Mouse (Mus musculus) liver, embryonic 15.5 days (tissue): ENCODE measurements at regions not wholly inside any gene's neighbourhood (a gene's known extent, or its start where the extent isn't known, plus 50 kb on each side); places are given as distances from the start of the nearest gene placed in this dataset.

Source experiments
- ATAC-seq: fragments of 200-750 bp; cut with Nextera tagmentation; 2 replicates; pipeline ENCODE4 v1.8.0; 2017; ENCODE audit warnings: moderate number of reproducible peaks, mild to moderate bottlenecking, moderate library complexity; ENCODE audit not compliant: insufficient read depth
- H3K27ac ChIP-seq: fragments of 300-500 bp; sonication (generic); replicated peaks from 2 replicates; pipeline ENCODE4 v1.5.1; 2015; ENCODE audit warnings: mild to moderate bottlenecking, inconsistent platforms
- H3K27me3 ChIP-seq: fragments of 300-500 bp; sonication (generic); 2 replicates; pipeline ENCODE4 v1.6.1; 2015; ENCODE audit warnings: mild to moderate bottlenecking, inconsistent platforms
- H3K36me3 ChIP-seq: fragments of 300-500 bp; sonication (generic); replicated peaks from 2 replicates; pipeline ENCODE4 v1.6.1; 2015; ENCODE audit warnings: moderate library complexity, mild to moderate bottlenecking, inconsistent platforms
- H3K4me1 ChIP-seq: fragments of 300-500 bp; sonication (generic); replicated peaks from 2 replicates; pipeline ENCODE4 v1.6.1; 2015; ENCODE audit warnings: inconsistent platforms
- H3K4me2 ChIP-seq: fragments of 300-500 bp; sonication (generic); 2 replicates; pipeline ENCODE4 v1.6.1; 2015; ENCODE audit warnings: moderate library complexity, mild to moderate bottlenecking, inconsistent platforms
- H3K4me3 ChIP-seq: fragments of 300-500 bp; sonication (generic); replicated peaks from 2 replicates; pipeline ENCODE4 v1.5.1; 2015; ENCODE audit warnings: mild to moderate bottlenecking, inconsistent platforms
- H3K9ac ChIP-seq: fragments of 300-500 bp; sonication (generic); 2 replicates; pipeline ENCODE4 v1.6.1; 2015; ENCODE audit warnings: moderate library complexity, mild to moderate bottlenecking, inconsistent platforms
- H3K9me3 ChIP-seq: fragments of 300-500 bp; sonication (generic); replicated peaks from 2 replicates; pipeline ENCODE4 v1.6.1; 2016; ENCODE audit warnings: inconsistent platforms
- WGBS: fragments of 180-500 bp; shearing (Covaris S2); methylation state at CpG from one replicate; pipeline ENCODE4 v1.1.7; 2015; ENCODE audit warnings: mixed read lengths; ENCODE audit not compliant: insufficient replicate concordance; 5-methylcytosine and 5-hydroxymethylcytosine counted together

DNA sequence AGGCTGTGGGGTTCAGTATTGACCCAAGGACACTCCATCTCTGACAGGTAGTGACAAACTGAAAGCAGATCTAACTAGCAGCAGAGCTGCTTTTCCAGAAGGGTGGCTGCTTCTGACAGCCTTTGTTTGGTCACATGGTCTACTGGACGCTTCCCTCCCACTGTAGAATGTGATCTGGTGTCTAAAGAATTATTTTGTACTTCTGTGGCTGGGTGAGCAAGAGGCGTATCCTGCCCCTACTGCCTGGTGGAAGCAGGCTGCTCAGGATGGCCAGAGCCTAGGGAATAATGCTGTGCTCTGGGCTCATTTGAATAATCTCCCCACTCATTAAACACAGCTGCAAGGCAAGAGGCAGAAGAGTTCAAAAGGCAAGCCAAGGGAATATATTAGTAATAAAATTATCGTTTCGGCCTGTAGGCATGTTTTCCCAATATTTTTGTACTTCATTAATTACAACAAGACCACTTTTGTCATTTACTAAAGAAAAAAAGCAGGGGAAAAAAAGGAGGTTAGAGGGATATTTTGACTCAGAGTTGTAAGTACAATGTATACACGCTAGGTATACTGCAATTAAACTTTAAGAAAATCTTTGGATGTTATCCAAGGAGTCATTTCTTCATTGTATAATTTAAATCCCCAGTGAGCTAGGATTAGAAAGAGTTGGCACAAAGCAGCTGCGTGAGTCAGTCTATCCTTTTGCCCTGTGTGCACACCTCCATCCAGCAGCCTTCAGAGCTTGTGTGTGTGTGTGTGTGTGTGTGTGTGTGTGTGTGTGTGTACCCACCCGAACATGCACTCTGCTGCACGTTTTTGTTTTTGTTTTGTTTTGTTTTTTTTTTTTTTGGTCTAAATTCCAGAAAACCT, 504.3 kb upstream of the Tmpo start:
- ATAC-seq = no peak
- H3K27me3 ChIP-seq = no peaks in the 10 kb centered on the region
- H3K9ac ChIP-seq = no peak overlapping the region
- no peaks in the 10 kb centered on the region for H3K9me3 ChIP-seq
- no peaks in the 10 kb centered on the region for H3K4me1 ChIP-seq
- 46% methylated on average over 8 of the region's 8 CpGs for WGBS
- no peak overlapping the region for H3K27ac ChIP-seq
- no peaks in the 10 kb centered on the region for H3K36me3 ChIP-seq
- no peak overlapping the region for H3K4me2 ChIP-seq
- no peak overlapping the region for H3K4me3 ChIP-seq

DNA sequence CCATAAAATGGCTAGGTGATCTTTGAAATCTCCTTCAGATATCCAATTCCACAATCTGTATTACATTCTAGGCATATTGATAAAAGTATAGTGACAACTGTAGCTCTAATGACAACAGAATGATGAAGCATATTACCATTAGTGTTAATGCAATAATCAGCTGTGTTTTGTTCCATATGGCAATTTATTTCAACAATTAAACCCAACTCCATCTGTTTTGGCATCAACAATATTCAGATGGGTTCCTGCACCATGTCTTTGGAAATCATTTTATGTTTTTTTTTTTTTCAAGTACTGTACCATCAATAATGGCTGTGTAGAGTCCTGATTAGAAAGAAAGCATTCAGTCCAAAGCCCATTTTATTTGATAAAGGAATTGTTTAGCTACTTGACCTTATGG, 498.5 kb upstream of the Tmpo start:
- Histone ChIP-seq H3K4me3 (no peak overlapping the region), H3K4me1 (no peaks in the 10 kb centered on the region), H3K36me3 (no peaks in the 10 kb centered on the region), H3K9ac (no peak overlapping the region), H3K9me3 (no peaks in the 10 kb centered on the region), H3K4me2 (no peak overlapping the region), H3K27ac (no peak overlapping the region), H3K27me3 (no peaks in the 10 kb centered on the region)
- ATAC-seq = no peak

DNA sequence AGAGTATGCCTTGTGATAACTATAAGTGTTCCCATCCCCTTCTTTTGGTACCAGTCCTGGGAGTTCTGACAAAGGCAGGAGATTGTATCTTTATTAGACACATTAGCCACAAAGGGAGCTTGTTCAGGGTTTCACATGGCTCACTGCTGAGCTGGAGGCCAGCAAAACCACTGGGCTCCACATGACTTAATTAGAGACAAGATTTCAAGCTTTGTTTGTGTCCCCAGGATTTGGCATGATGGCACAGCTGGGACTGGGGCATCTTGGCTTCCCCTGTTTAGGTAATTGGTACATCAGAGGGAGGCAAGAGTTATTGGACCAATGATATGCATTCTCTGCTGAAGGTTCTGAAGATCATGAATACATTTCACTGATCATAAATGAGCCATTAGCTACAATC, 456.8 kb upstream of the Tmpo start:
- Histone ChIP-seq H3K9ac (no peak overlapping the region), H3K9me3 (no peaks in the 10 kb centered on the region), H3K36me3 (no peaks in the 10 kb centered on the region), H3K27me3 (no peaks in the 10 kb centered on the region), H3K27ac (no peak overlapping the region), H3K4me3 (no peak overlapping the region), H3K4me2 (no peak overlapping the region), H3K4me1 (no peaks in the 10 kb centered on the region)
- no peak for ATAC-seq

DNA sequence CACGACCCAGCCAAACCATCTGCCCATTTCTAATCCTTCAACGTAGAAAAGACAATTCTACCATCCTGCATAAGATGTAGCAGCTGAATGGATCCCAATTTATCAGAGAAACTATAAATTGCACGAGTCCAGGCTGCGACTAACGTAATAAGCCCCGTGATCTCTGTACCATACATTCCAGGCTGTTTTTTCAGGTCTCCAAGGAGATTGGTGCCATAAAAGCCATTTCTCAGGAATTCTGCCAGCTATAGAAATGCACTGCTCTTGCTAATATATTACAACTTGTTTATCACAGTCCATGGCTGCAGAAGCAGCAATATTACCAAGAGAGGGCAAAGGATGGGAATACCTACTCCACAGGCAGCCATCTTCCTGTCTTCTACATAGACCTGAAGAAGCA, 447.6 kb upstream of the Tmpo start:
- Histone ChIP-seq H3K9ac (no peak overlapping the region), H3K27me3 (no peaks in the 10 kb centered on the region), H3K4me3 (no peak overlapping the region), H3K36me3 (no peaks in the 10 kb centered on the region), H3K9me3 (no peaks in the 10 kb centered on the region), H3K4me2 (no peak overlapping the region), H3K4me1 (no peaks in the 10 kb centered on the region), H3K27ac (no peak overlapping the region)
- 62% methylated on average over 6 of the region's 6 CpGs for WGBS
- no peak for ATAC-seq

DNA sequence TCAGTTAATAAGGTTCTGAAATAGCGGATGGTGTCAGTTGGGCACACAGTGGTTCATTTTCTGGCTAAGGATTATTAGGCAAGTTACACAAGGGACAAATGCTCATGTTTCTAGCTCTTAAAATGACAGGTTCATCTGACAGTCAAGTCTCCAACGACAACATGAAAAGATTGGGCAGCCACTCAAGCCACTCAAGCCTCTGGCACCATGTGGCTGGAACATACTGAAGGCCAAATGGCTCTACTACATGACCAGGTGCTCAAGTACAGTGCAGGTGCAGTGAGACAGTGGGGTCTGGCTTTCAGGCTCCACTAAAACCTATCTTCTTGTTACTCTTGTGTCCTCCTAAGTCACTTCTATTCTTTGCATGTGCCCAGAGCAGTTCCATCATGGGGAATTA, 441.2 kb upstream of the Tmpo start:
- H3K27me3 ChIP-seq = no peaks in the 10 kb centered on the region
- no peak overlapping the region for H3K9ac ChIP-seq
- H3K27ac ChIP-seq = no peak overlapping the region
- WGBS = 55% methylated on average over 2 of the region's 2 CpGs
- no peaks in the 10 kb centered on the region for H3K9me3 ChIP-seq
- no peaks in the 10 kb centered on the region for H3K4me1 ChIP-seq
- no peak overlapping the region for H3K4me2 ChIP-seq
- H3K36me3 ChIP-seq = no peaks in the 10 kb centered on the region
- H3K4me3 ChIP-seq = no peak overlapping the region
- ATAC-seq = no peak

DNA sequence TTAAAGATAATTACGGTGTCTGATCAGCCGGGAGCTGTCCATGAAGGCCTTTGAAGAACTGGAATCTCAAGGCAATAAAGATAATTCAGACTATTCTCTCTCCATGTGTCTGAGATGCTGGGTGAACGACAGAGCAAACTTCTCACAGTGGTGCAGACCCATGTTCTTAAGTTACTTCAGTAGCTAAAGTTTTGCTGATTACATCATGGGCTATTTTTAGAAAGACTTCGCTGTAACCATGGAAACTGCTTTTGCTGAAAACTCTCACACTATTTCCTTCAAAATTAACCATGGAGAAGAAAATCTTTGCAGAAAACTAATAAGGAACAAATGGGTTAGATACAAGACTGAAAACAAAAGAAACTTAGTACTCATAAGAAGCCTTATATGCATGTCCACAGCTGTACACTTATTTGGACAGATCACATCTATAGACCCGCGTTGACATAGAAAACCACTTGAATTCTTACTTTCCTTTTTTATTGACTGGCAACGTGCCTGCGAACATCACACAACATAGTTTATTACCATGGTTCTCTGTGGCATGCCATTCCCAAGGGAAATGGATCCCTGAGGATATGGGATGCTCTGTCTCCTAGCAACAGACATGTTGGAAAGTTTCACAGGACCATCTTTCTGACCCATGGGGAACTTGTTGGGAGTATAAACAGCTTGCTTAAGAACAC, 432.8 kb upstream of the Tmpo start:
- Histone ChIP-seq H3K9ac (no peak overlapping the region), H3K27ac (no peak overlapping the region), H3K27me3 (no peaks in the 10 kb centered on the region), H3K36me3 (no peaks in the 10 kb centered on the region), H3K9me3 (no peaks in the 10 kb centered on the region), H3K4me2 (no peak overlapping the region), H3K4me3 (no peak overlapping the region), H3K4me1 (no peaks in the 10 kb centered on the region)
- WGBS = 66% methylated on average over 8 of the region's 8 CpGs
- no peak for ATAC-seq

DNA sequence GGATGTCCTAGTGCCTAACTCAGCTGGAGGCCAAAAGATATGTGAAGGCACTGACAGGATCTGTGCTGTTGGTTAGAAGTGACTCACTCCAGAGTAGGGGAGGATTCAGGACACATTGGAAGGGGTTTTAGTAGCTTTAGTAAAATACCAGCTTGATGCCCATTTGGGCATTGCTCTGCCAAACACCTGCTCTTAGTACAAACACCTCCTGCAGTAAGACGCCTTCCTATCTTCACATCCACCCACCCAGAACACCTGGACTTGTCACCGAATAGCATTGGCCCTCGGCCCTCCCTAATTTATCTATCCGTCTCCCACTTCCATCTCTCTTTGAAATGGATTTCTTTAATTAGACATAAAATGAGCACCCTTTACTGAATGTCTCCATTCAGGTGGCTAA, 430.9 kb upstream of the Tmpo start:
- Histone ChIP-seq H3K27me3 (no peaks in the 10 kb centered on the region), H3K4me2 (no peak overlapping the region), H3K9me3 (no peaks in the 10 kb centered on the region), H3K27ac (no peak overlapping the region), H3K4me1 (no peaks in the 10 kb centered on the region), H3K36me3 (no peaks in the 10 kb centered on the region), H3K9ac (no peak overlapping the region), H3K4me3 (no peak overlapping the region)
- WGBS = 76% methylated on average over 4 of the region's 4 CpGs
- no peak for ATAC-seq

DNA sequence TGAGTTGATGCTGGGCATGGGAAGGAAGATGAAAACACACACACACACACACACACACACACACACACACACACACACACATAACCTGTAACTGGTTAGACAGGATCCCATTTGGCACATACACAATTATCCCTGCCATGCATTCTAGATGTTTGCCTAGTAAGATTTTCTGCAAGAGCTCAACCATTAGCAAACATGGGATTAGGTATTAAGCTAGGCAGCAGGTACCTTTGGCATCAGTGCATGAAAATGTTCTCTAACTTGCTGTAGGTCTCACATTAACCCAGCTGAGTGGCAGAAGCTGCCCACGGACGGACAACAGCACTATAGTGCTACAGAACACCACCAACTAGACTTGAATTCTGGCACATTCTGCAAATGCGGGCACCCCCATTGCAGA, 413.8 kb upstream of the Tmpo start:
- Histone ChIP-seq H3K4me2 (no peak overlapping the region), H3K4me3 (no peak overlapping the region), H3K4me1 (no peaks in the 10 kb centered on the region), H3K36me3 (no peaks in the 10 kb centered on the region), H3K27ac (no peak overlapping the region), H3K27me3 (no peaks in the 10 kb centered on the region), H3K9ac (no peak overlapping the region), H3K9me3 (no peaks in the 10 kb centered on the region)
- 56% methylated on average over 3 of the region's 3 CpGs for WGBS
- no peak for ATAC-seq

DNA sequence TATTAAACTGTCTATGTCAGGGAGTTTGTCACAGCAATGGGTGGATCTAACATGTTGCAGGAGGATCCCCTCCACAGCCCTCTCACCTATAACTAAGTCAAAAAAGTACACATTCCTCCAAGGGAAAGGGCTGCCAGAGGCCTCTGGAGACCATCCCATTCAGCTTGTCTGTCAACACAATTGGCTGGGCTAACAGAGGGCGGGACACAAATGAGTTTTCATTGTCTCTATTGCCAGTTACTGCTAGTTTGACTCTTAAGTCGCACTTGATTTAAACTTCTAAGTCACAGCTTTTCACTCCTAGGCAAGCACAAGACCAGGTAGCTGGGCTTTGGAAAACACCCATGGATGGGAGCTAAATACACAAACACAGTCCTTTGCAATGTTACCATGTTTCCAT, 412.3 kb upstream of the Tmpo start:
- no peak overlapping the region for H3K27ac ChIP-seq

DNA sequence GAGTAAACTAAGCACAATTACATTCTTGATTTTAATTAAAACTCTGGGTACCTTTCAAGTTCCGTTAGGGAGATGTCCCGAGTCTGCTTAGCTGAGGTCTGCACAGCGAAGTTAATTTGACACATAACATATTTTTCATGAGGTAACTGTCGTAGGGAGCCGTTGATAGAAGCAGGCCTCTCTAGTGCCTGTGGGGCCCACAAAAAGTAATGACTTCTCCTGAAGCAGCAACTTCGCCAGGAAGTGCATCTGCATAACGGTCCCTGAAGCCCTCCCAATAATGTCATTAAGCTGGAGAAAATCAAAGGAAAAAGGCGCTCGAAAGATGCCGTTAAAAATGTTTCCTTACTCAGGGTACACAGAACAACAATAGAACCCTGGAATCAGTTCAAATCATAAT, 410.7 kb upstream of the Tmpo start:
- ATAC-seq = no peak
- Histone ChIP-seq H3K9ac (no peak overlapping the region), H3K27me3 (no peaks in the 10 kb centered on the region), H3K4me2 (no peak overlapping the region), H3K4me3 (no peak overlapping the region), H3K36me3 (no peaks in the 10 kb centered on the region), H3K4me1 (no peaks in the 10 kb centered on the region), H3K27ac (no peak overlapping the region), H3K9me3 (no peaks in the 10 kb centered on the region)
- 55% methylated on average over 10 of the region's 10 CpGs for WGBS

More for the DNA sequence above, 412.3 kb upstream of the Tmpo start:
- Histone ChIP-seq H3K9me3 (no peaks in the 10 kb centered on the region), H3K4me1 (no peaks in the 10 kb centered on the region), H3K9ac (no peak overlapping the region), H3K4me2 (no peak overlapping the region), H3K27me3 (no peaks in the 10 kb centered on the region), H3K36me3 (no peaks in the 10 kb centered on the region), H3K4me3 (no peak overlapping the region)
- no peak for ATAC-seq
- 57% methylated on average over 2 of the region's 2 CpGs for WGBS

DNA sequence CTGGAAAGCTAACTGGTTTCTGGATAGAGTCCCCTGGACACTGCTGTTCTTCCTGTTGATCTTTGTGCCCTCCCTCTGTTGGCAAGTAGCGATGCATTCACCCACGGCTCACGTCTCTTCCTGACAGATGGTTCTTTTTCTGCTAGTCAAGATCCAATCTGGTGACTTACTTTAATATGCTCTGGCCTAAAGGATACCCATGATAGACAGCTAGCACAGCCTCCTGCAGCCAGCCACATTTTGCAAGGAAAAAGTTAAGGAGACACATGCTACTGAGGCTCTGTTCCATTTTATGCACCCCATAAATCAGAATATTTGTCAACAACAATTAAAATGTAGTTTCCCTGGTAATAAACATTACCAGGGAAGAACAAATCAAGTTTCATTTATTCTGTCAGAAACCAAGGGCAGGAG, 410.3 kb upstream of the Tmpo start:
- Histone ChIP-seq H3K9ac (no peak overlapping the region), H3K27ac (no peak overlapping the region), H3K4me2 (no peak overlapping the region), H3K27me3 (no peaks in the 10 kb centered on the region), H3K4me1 (no peaks in the 10 kb centered on the region), H3K9me3 (no peaks in the 10 kb centered on the region), H3K36me3 (no peaks in the 10 kb centered on the region), H3K4me3 (no peak overlapping the region)
- ATAC-seq = no peak
- 60% methylated on average over 3 of the region's 3 CpGs for WGBS

DNA sequence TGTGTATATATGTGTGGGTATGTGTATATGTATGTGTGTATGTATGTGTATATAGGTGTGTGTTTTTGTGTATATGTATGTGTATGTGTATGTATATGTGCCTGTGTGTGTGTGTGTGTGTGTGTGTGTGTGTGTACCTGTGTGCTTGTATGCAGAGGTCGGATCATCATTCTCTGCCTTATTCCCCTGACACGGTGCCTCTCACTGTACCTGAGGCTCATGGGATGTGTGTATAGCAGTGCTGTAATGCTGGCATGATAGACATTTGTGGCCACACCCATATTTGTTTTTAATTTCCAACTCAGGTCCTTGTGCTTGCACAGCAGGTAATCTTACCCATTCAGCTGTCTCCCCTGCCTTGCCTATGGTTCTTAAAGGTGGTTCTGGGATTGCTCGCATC, 402.1 kb upstream of the Tmpo start:
- 63% methylated on average over 3 of the region's 3 CpGs for WGBS
- no peak overlapping the region for H3K27ac ChIP-seq
- no peaks in the 10 kb centered on the region for H3K9me3 ChIP-seq
- H3K4me1 ChIP-seq = no peaks in the 10 kb centered on the region
- no peak for ATAC-seq
- no peak overlapping the region for H3K9ac ChIP-seq
- no peak overlapping the region for H3K4me2 ChIP-seq
- H3K27me3 ChIP-seq = no peaks in the 10 kb centered on the region
- no peak overlapping the region for H3K4me3 ChIP-seq
- no peaks in the 10 kb centered on the region for H3K36me3 ChIP-seq
